17 mouse cellular contexts compared by ENCODE assay signal in genomic region chr7:99443164-99443563, GRCm38 (mm10). TPM values are rescaled to one million over a fixed set of nuclear protein-coding genes. Genes with fewer than 3 reads are reported as not detected.
DNase-seq lines count a peak whose midpoint lies in the region; ATAC-seq and TF ChIP-seq lines count a peak whose summit lies in the region.
"Had no signal": no experiment of that assay in that cellular context is flagged by ENCODE, and none has a peak within 500 bp of the region (broad histone marks: within the 10 kb centered on the region; RNA-seq: fewer than 3 reads in every experiment).

No protein-coding gene starts in this region.

- H3K9ac ChIP-seq in heart, embryonic 12.5 days, result peak overlapping the region; percentile 43; the same call in 1 of the 2 replicates
- H3K9ac ChIP-seq in intestine, embryonic 15.5 days, result no peak overlapping the region
- H3K9ac ChIP-seq in intestine, embryonic 16.5 days (ENCODE audit: low read depth, low read length), result no peak overlapping the region; the same call in 1 of the 2 replicates
- H3K9ac ChIP-seq in embryonic facial prominence, embryonic 12.5 days, result no peak overlapping the region
- H3K9ac ChIP-seq: forebrain, embryonic 13.5 days; liver, embryonic 13.5 days had no signal

- H3K4me1 ChIP-seq in heart, embryonic 12.5 days (replicated peaks), result peaks cover 53% of the 10 kb centered on the region
- H3K4me1 ChIP-seq in intestine, embryonic 15.5 days (replicated peaks), result peaks cover 13% of the 10 kb centered on the region
- peaks cover 9% of the 10 kb centered on the region for H3K4me1 ChIP-seq in intestine, embryonic 16.5 days (ENCODE audit: control insufficient read depth, insufficient read depth, low read length)
- H3K4me1 ChIP-seq in G1E (ENCODE audit: insufficient read depth, low read depth, low read length), result no peaks in the 10 kb centered on the region; the same call in 1 of the 2 replicates
- H3K4me1 ChIP-seq in embryonic facial prominence, embryonic 12.5 days, result peaks cover 27% of the 10 kb centered on the region
- H3K4me1 ChIP-seq: megakaryocyte, embryonic 14.5 days had no signal

- H3K27me3 ChIP-seq in heart, embryonic 12.5 days (replicated peaks), result no peaks in the 10 kb centered on the region
- no peaks in the 10 kb centered on the region for H3K27me3 ChIP-seq in intestine, embryonic 15.5 days (replicated peaks)
- no peaks in the 10 kb centered on the region for H3K27me3 ChIP-seq in intestine, embryonic 16.5 days (replicated peaks; ENCODE audit: control insufficient read depth, insufficient read depth, low read length)
- H3K27me3 ChIP-seq in G1E (ENCODE audit: insufficient read depth, low read length), result peaks cover 38% of the 10 kb centered on the region
- H3K27me3 ChIP-seq in embryonic facial prominence, embryonic 12.5 days, result 0 out of 2 replicates have a peak, but pooled peaks cover 3% of the 10 kb centered on the region
- H3K27me3 ChIP-seq: forebrain, embryonic 13.5 days; liver, embryonic 13.5 days had no signal

- 40% methylated on average over 5 of the region's 5 CpGs for WGBS in heart, embryonic 12.5 days
- WGBS in intestine, embryonic 15.5 days, result 63% methylated on average over 5 of the region's 5 CpGs
- WGBS in intestine, embryonic 16.5 days, result 65% methylated on average over 5 of the region's 5 CpGs
- 52% methylated on average over 5 of the region's 5 CpGs for WGBS in embryonic facial prominence, embryonic 12.5 days

- H3K9me3 ChIP-seq in heart, embryonic 12.5 days (replicated peaks), result no peaks in the 10 kb centered on the region
- no peaks in the 10 kb centered on the region for H3K9me3 ChIP-seq in intestine, embryonic 15.5 days
- H3K9me3 ChIP-seq in intestine, embryonic 16.5 days (ENCODE audit: control insufficient read depth, low read length), result no peaks in the 10 kb centered on the region
- H3K9me3 ChIP-seq in G1E (replicated peaks), result no peaks in the 10 kb centered on the region
- no peaks in the 10 kb centered on the region for H3K9me3 ChIP-seq in embryonic facial prominence, embryonic 12.5 days
- H3K9me3 ChIP-seq: forebrain, embryonic 13.5 days; liver, embryonic 13.5 days; megakaryocyte, embryonic 14.5 days had no signal

- DNase-seq in heart, adult 8-10 months (ENCODE audit: low spot score), result no peak
- DNase-seq in G1E (ENCODE audit: low spot score), result no peak
- no peak for DNase-seq in layer of hippocampus, adult 18-20 months (ENCODE audit: low spot score in 2 of 2)
- DNase-seq: cerebellum, adult 11-12 months; heart, postnatal 4 days; kidney, adult 11 months; kidney, postnatal 25 days; liver, embryonic 13.5 days; thymus, adult 18-20 months had no signal

- no peak for ATAC-seq in heart, embryonic 12.5 days (ENCODE audit: insufficient number of reproducible peaks, low FRiP score)
- no peak for ATAC-seq in intestine, embryonic 15.5 days
- no peak for ATAC-seq in intestine, embryonic 16.5 days
- ATAC-seq in G1E (ENCODE audit: extremely low read depth, insufficient number of reproducible peaks, low FRiP score, poor library complexity, severe bottlenecking), result no peak
- no peak for ATAC-seq in embryonic facial prominence, embryonic 12.5 days (ENCODE audit: insufficient number of reproducible peaks, insufficient read depth, low FRiP score, low TSS enrichment)
- ATAC-seq: forebrain, embryonic 13.5 days; lung, postnatal 0 days had no signal

- H3K4me3 ChIP-seq in heart, embryonic 12.5 days, result no peak overlapping the region
- no peak overlapping the region for H3K4me3 ChIP-seq in intestine, embryonic 15.5 days (replicated peaks)
- H3K4me3 ChIP-seq in intestine, embryonic 16.5 days (ENCODE audit: low read length), result no peak overlapping the region
- H3K4me3 ChIP-seq in G1E (ENCODE audit: low read depth, low read length), result no peak overlapping the region
- H3K4me3 ChIP-seq in embryonic facial prominence, embryonic 12.5 days, result no peak overlapping the region
- H3K4me3 ChIP-seq: forebrain, embryonic 13.5 days; liver, embryonic 13.5 days; megakaryocyte, embryonic 14.5 days had no signal

- H3K27ac ChIP-seq in heart, embryonic 12.5 days (ENCODE audit: poor library complexity, severe bottlenecking), result peak overlapping the region; percentile 95
- peak overlapping the region; percentile 44; the same call in 1 of the 2 replicates for H3K27ac ChIP-seq in intestine, embryonic 15.5 days
- no peak overlapping the region; the same call in 1 of the 2 replicates for H3K27ac ChIP-seq in intestine, embryonic 16.5 days (ENCODE audit: low read length)
- 0 out of 2 replicates have a peak overlapping the region, but pooled peaks have one; percentile 2 for H3K27ac ChIP-seq in embryonic facial prominence, embryonic 12.5 days
- H3K27ac ChIP-seq: forebrain, embryonic 13.5 days; liver, embryonic 13.5 days had no signal

- 0 out of 2 replicates have a peak, but pooled peaks have one; percentile 4 for TF ChIP-seq CTCF in G1E (IDR thresholded peaks at IDR 0.05; ENCODE audit: low read depth, low read length)

- H3K4me2 ChIP-seq in heart, embryonic 12.5 days, result no peak overlapping the region
- H3K4me2 ChIP-seq in intestine, embryonic 15.5 days (replicated peaks), result no peak overlapping the region
- no peak overlapping the region for H3K4me2 ChIP-seq in intestine, embryonic 16.5 days (ENCODE audit: low read depth, low read length)
- no peak overlapping the region for H3K4me2 ChIP-seq in embryonic facial prominence, embryonic 12.5 days (replicated peaks)
- H3K4me2 ChIP-seq: forebrain, embryonic 13.5 days; liver, embryonic 13.5 days had no signal

- H3K36me3 ChIP-seq in heart, embryonic 12.5 days, result peaks cover 10% of the 10 kb centered on the region; the same call in 1 of the 2 replicates
- no peaks in the 10 kb centered on the region for H3K36me3 ChIP-seq in intestine, embryonic 15.5 days
- H3K36me3 ChIP-seq in intestine, embryonic 16.5 days (ENCODE audit: control insufficient read depth, insufficient read depth, low read length), result no peaks in the 10 kb centered on the region
- H3K36me3 ChIP-seq in G1E (replicated peaks), result no peaks in the 10 kb centered on the region
- no peaks in the 10 kb centered on the region for H3K36me3 ChIP-seq in embryonic facial prominence, embryonic 12.5 days
- H3K36me3 ChIP-seq: liver, embryonic 13.5 days had no signal

RNA-seq across cellular contexts. Expression of gene Klhl35, which starts 22.6 kb away (rescaled TPM):
- 0.85 and 1.3 TPM in 2 replicates for polyA plus RNA-seq in heart, embryonic 12.5 days (2016; fragmentation: Nextera tagmentation; extraction: Ambion mirVana)
- not detected for total RNA-seq in heart, adult 8-10 months (2022)
- polyA plus RNA-seq in intestine, embryonic 15.5 days (2015; fragmentation: Nextera tagmentation; extraction: Ambion mirVana), result 0.49 and 0.62 TPM in 2 replicates
- polyA plus RNA-seq in intestine, embryonic 16.5 days (2015; fragmentation: Nextera tagmentation; extraction: Ambion mirVana), result 0.15 and 0.17 TPM in 2 replicates
- total RNA-seq in G1E (2014; fragmentation: Nextera tagmentation) (not detected in 2 replicates), G1E (2017) (not detected in 2 replicates)
- not detected in 2 replicates for polyA plus RNA-seq in G1E (2012)
- polyA plus RNA-seq in embryonic facial prominence, embryonic 12.5 days (2016; fragmentation: Nextera tagmentation; extraction: Ambion mirVana), result 2.1 and 2.7 TPM in 2 replicates
- total RNA-seq in layer of hippocampus, adult 18-20 months (2021), result 1 to 10 TPM; 2.2 to 2.3 TPM
- total RNA-seq: common myeloid progenitor, adult 5-6 weeks had no signal

RNA-seq across cellular contexts. Expression of gene Rps3, which starts 40.4 kb away (rescaled TPM):
- polyA plus RNA-seq in heart, embryonic 12.5 days (2016; fragmentation: Nextera tagmentation; extraction: Ambion mirVana), result 459 and 490 TPM in 2 replicates
- total RNA-seq in heart, adult 8-10 months (2022), result 100 to 1,000 TPM; 305 to 381 (median 333) TPM
- 810 and 875 TPM in 2 replicates for polyA plus RNA-seq in intestine, embryonic 15.5 days (2015; fragmentation: Nextera tagmentation; extraction: Ambion mirVana)
- polyA plus RNA-seq in intestine, embryonic 16.5 days (2015; fragmentation: Nextera tagmentation; extraction: Ambion mirVana), result 775 and 816 TPM in 2 replicates
- 437 and 482 TPM in 2 replicates for total RNA-seq in G1E (2014; fragmentation: Nextera tagmentation)
- total RNA-seq in G1E (2017), result 2,538 and 2,989 TPM in 2 replicates
- 399 and 541 TPM in 2 replicates for polyA plus RNA-seq in G1E (2012)
- 695 and 699 TPM in 2 replicates for polyA plus RNA-seq in embryonic facial prominence, embryonic 12.5 days (2016; fragmentation: Nextera tagmentation; extraction: Ambion mirVana)
- 100 to 1,000 TPM; 288 to 291 TPM for total RNA-seq in layer of hippocampus, adult 18-20 months (2021)
